10 mouse cellular contexts compared by ENCODE assay signal in genomic region chr3:102167555-102168210, GRCm38 (mm10). TPM values are rescaled to one million over a fixed set of nuclear protein-coding genes. Genes with fewer than 3 reads are reported as not detected.
DNase-seq lines count a peak whose midpoint lies in the region; ATAC-seq and TF ChIP-seq lines count a peak whose summit lies in the region.
"Had no signal": no experiment of that assay in that cellular context is flagged by ENCODE, and none has a peak within 500 bp of the region (broad histone marks: within the 10 kb centered on the region; RNA-seq: fewer than 3 reads in every experiment).

No protein-coding gene starts in this region.

- peaks cover 38% of the 10 kb centered on the region for H3K36me3 ChIP-seq in heart, embryonic 14.5 days (ENCODE audit: control insufficient read depth, insufficient read depth, low read length)
- peaks cover 9% of the 10 kb centered on the region for H3K36me3 ChIP-seq in hindbrain, embryonic 13.5 days
- no peaks in the 10 kb centered on the region for H3K36me3 ChIP-seq in midbrain, embryonic 14.5 days (ENCODE audit: control insufficient read depth, insufficient read depth, low read length)

- no peak for ATAC-seq in heart, embryonic 14.5 days (ENCODE audit: insufficient number of reproducible peaks, insufficient read depth, low FRiP score, low read depth)
- ATAC-seq in Patski = no peak
- peak; percentile 40 for ATAC-seq in hindbrain, embryonic 13.5 days (ENCODE audit: low FRiP score)
- ATAC-seq in midbrain, embryonic 14.5 days (ENCODE audit: low FRiP score, low TSS enrichment) = no peak

- no peak overlapping the region for H3K4me3 ChIP-seq in heart, embryonic 14.5 days (ENCODE audit: control insufficient read depth in 1 of 2, insufficient read depth in 1 of 2, low read depth in 1 of 2, low read length in 2 of 2)
- H3K4me3 ChIP-seq in hindbrain, embryonic 13.5 days = no peak overlapping the region
- no peak overlapping the region for H3K4me3 ChIP-seq in midbrain, embryonic 14.5 days (replicated peaks; ENCODE audit: low read depth, low read length)

- H3K9ac ChIP-seq in heart, embryonic 14.5 days (ENCODE audit: low read length) = no peak overlapping the region
- peak overlapping the region; percentile 39; the same call in 1 of the 2 replicates for H3K9ac ChIP-seq in hindbrain, embryonic 13.5 days
- H3K9ac ChIP-seq in midbrain, embryonic 14.5 days (replicated peaks; ENCODE audit: low read length) = 0 out of 2 replicates have a peak overlapping the region, but pooled peaks have one; percentile 7

- POLR2A ChIA-PET in Patski (lab: Charles Lee) = interaction anchor here (0.9 to 1.4 kb wide), 2 partner anchors 10 to 153 kb away, joined by 3 to 5 read pairs; no protein-coding TSS in a partner anchor

- no peaks in the 10 kb centered on the region for H3K27me3 ChIP-seq in heart, embryonic 14.5 days (ENCODE audit: control insufficient read depth, insufficient read depth, low read length)
- H3K27me3 ChIP-seq in Patski = no peaks in the 10 kb centered on the region
- H3K27me3 ChIP-seq in hindbrain, embryonic 13.5 days = no peaks in the 10 kb centered on the region
- H3K27me3 ChIP-seq in midbrain, embryonic 14.5 days (ENCODE audit: control insufficient read depth, insufficient read depth, low read length) = no peaks in the 10 kb centered on the region; the same call in 1 of the 2 replicates
- H3K27me3 ChIP-seq: CH12.LX had no signal

- CTCF ChIA-PET in Patski (lab: Charles Lee) = interaction anchor here (0.9 to 1.3 kb wide), 3 partner anchors 28 to 76 kb away, joined by 3 read pairs; no protein-coding TSS in a partner anchor

- in situ Hi-C loops in Patski (cut with MboI; ENCODE audit: low pct_unique_long_range_greater_than_20kb) = no loop called here

- peak overlapping the region; percentile 11 to 21; a peak in 3 of 4 replicates for H3K27ac ChIP-seq in heart, embryonic 14.5 days (replicated peaks in 1 of 2; ENCODE audit: control insufficient read depth in 1 of 2, insufficient read depth in 1 of 2, low read depth in 2 of 2, low read length in 2 of 2)
- H3K27ac ChIP-seq in hindbrain, embryonic 13.5 days = peak overlapping the region; percentile 50; the same call in 1 of the 2 replicates
- H3K27ac ChIP-seq in midbrain, embryonic 14.5 days (replicated peaks; ENCODE audit: low read depth, low read length) = no peak overlapping the region

- TF ChIP-seq CTCF in Patski (IDR thresholded peaks at IDR 0.05) = no peak

- 9% methylated on average over 10 of the region's 10 CpGs for WGBS in heart, embryonic 14.5 days
- WGBS in hindbrain, embryonic 13.5 days = 9% methylated on average over 10 of the region's 10 CpGs
- 3% methylated on average over 10 of the region's 10 CpGs for WGBS in midbrain, embryonic 14.5 days

- peaks cover 34 to 54% of the 10 kb centered on the region in 2 experiments for H3K4me1 ChIP-seq in heart, embryonic 14.5 days (ENCODE audit: control insufficient read depth in 2 of 2, insufficient read depth in 2 of 2, low read length in 2 of 2)
- H3K4me1 ChIP-seq in hindbrain, embryonic 13.5 days (replicated peaks) = peaks cover 29% of the 10 kb centered on the region
- H3K4me1 ChIP-seq in midbrain, embryonic 14.5 days (ENCODE audit: control insufficient read depth, insufficient read depth, low read length) = peaks cover 14% of the 10 kb centered on the region

- no peak for DNase-seq in heart, postnatal 10 days
- DNase-seq in Patski (ENCODE audit: low read depth, low spot score) = peak; percentile 44
- DNase-seq in midbrain, embryonic 14.5 days = peak; percentile 34
- no peak for DNase-seq in frontal cortex, postnatal 14 days (ENCODE audit: low spot score in 2 of 2)
- no peak for DNase-seq in B cell, adult 2 months
- DNase-seq in left cerebral cortex, postnatal 4 days = no peak
- DNase-seq: thymus, postnatal 36 days had no signal

- H3K4me2 ChIP-seq in heart, embryonic 14.5 days (ENCODE audit: low read length) = peak overlapping the region; percentile 17
- peak overlapping the region; percentile 5; the same call in 1 of the 2 replicates for H3K4me2 ChIP-seq in hindbrain, embryonic 13.5 days
- H3K4me2 ChIP-seq in midbrain, embryonic 14.5 days (ENCODE audit: low read length) = peak overlapping the region; percentile 30; the same call in 1 of the 2 replicates

- no peaks in the 10 kb centered on the region for H3K9me3 ChIP-seq in heart, embryonic 14.5 days (ENCODE audit: control insufficient read depth, low read length)
- H3K9me3 ChIP-seq in hindbrain, embryonic 13.5 days = no peaks in the 10 kb centered on the region
- H3K9me3 ChIP-seq in midbrain, embryonic 14.5 days (ENCODE audit: control insufficient read depth, low read length) = no peaks in the 10 kb centered on the region

- intact Hi-C loops in heart, postnatal 10 days (cut with DNase I) = loop anchor here (5.0 kb wide), 2 partner anchors 35 to 85 kb away; partner anchors contain the start of gene Vangl1
- intact Hi-C loops in left cerebral cortex, postnatal 4 days (cut with DNase I) = no loop called here

RNA-seq across cellular contexts. Expression of gene Vangl1, which starts 36.8 kb away (rescaled TPM):
- 26.7 and 27.0 TPM in 2 replicates for polyA plus RNA-seq in heart, embryonic 14.5 days (2014; fragmentation: Nextera tagmentation; extraction: Ambion mirVana)
- 10 to 100 TPM; 24.2 to 25.3 TPM for total RNA-seq in heart, postnatal 10 days (2021)
- 43.6 TPM for polyA plus RNA-seq in Patski (2021)
- 7.0 and 7.2 TPM in 2 replicates for polyA plus RNA-seq in hindbrain, embryonic 13.5 days (2015; fragmentation: Nextera tagmentation; extraction: Ambion mirVana)
- polyA plus RNA-seq in midbrain, embryonic 14.5 days (2014; fragmentation: Nextera tagmentation; extraction: Ambion mirVana) = 5.9 and 7.8 TPM in 2 replicates
- total RNA-seq in left cerebral cortex, postnatal 4 days (2021) = 10 to 100 TPM; 10.4 to 12.8 TPM
- total RNA-seq: CH12.LX had no signal

Comparison
In these comparisons a context has a peak if more than half of its experiments do, and no peak if none do; other contexts are left out.
1. DNase-seq: peak in Patski (single experiment) and midbrain, embryonic 14.5 days (single experiment); none in heart, postnatal 10 days (0 of 2), frontal cortex, postnatal 14 days (0 of 2), B cell, adult 2 months (0 of 2) and left cerebral cortex, postnatal 4 days (single experiment).
2. Peak in every context shown above with its lines, with median percentiles within 50 percentile points of each other: H3K4me2 ChIP-seq.